Mouse (Mus musculus) heart, postnatal 0 days (tissue): ENCODE data around the gene Zic1.

Source experiments
- CTCF ChIP-seq: IDR thresholded peaks from 2 replicates; pipeline ENCODE4 v1.5.1; 2016; ENCODE audit warnings: antibody characterized with exemption, control low read depth, low read depth
- EP300 ChIP-seq: IDR thresholded peaks from 2 replicates; pipeline ENCODE4 v1.6.1; 2016; ENCODE audit warnings: antibody characterized with exemption, low read depth

DNA sequence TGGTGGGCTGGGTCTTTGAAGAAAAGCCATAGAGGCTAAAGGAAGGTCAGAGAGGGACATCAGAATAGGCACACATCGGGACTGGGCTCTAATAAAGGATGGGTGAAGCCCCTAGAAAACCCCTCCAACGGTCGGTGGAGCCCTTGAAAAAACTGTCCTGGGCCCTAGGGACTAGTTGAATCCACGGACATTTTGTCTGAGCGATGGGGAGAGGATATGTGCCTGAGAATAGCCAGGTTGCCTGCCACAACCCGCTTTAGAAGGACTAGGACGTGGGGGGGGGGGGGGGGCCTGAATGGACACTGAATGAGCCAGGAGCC, 10.4 kb downstream of the Zic1 start:
- TF ChIP-seq CTCF (no peak), EP300 (no peak)
